Mouse (Mus musculus) monocyte, adult 2 months (primary cell): ENCODE data around the gene Hist2h3c1.
"Not testable (repeated sequence)": the region's sequence is repeated elsewhere in the genome, so short reads cannot be mapped to it uniquely, and the experiment has no call there.

ENCODE experiments used
- DNase-seq, 2 experiments: peaks; one replicate each; pipeline ENCODE4 v3.0.0; 2022; ENCODE audit warnings: low spot score in 2 of 2, low read depth in 1 of 2

Gene Hist2h3c1

GRCm38 (mm10) chr3:96246427-96246856 is at the start of gene Hist2h3c1:
Hist2h3c1 (plus strand) TSS chr3:96246685.
- not testable (repeated sequence) for DNase-seq

- peak; percentile 39 to 68 for DNase-seq
Measured at GRCm38 (mm10) chr3:96197129-96197749, 49.2 kb upstream of the Hist2h3c1 start.

- no peak for DNase-seq
Measured at GRCm38 (mm10) chr3:96198181-96198580, 48.3 kb upstream of the Hist2h3c1 start.

GRCm38 (mm10) chr3:96198601-96199251 is 47.8 kb upstream of the Hist2h3c1 start:
- not testable (repeated sequence) for DNase-seq

GRCm38 (mm10) chr3:96199731-96200130 is 46.8 kb upstream of the Hist2h3c1 start:
- DNase-seq, result no peak

- no peak for DNase-seq
Measured at GRCm38 (mm10) chr3:96207819-96208218, 38.7 kb upstream of the Hist2h3c1 start.

GRCm38 (mm10) chr3:96209242-96209641 is 37.2 kb upstream of the Hist2h3c1 start:
- DNase-seq, result no peak

- DNase-seq, result no peak
Measured at GRCm38 (mm10) chr3:96219191-96219641, 27.3 kb upstream of the Hist2h3c1 start.

- DNase-seq, result peak in 1 of 2 experiments; percentile 68
Measured at GRCm38 (mm10) chr3:96219661-96220130, 26.8 kb upstream of the Hist2h3c1 start, which contains the start of the genes Bola1 and Hist2h2ab. Bola1 (minus strand) TSS chr3:96219709. Hist2h2ab (plus strand) TSS chr3:96219865.

- not testable (repeated sequence) for DNase-seq
Measured at GRCm38 (mm10) chr3:96220131-96220764, 26.2 kb upstream of the Hist2h3c1 start.

GRCm38 (mm10) chr3:96220765-96221639 is 25.5 kb upstream of the Hist2h3c1 start, which contains the start of the genes Hist2h2ac and Hist2h2be:
Hist2h2ac (minus strand) TSS chr3:96220880.
Hist2h2be (plus strand) TSS chr3:96221119.
- DNase-seq, result peak; percentile 75 to 78

- DNase-seq, result no peak
Measured at GRCm38 (mm10) chr3:96221640-96222038, 24.8 kb upstream of the Hist2h3c1 start.

- DNase-seq, result no peak
Measured at GRCm38 (mm10) chr3:96222774-96223173, 23.7 kb upstream of the Hist2h3c1 start.

GRCm38 (mm10) chr3:96225421-96225820 is 21.1 kb upstream of the Hist2h3c1 start:
- no peak for DNase-seq

- no peak for DNase-seq
Measured at GRCm38 (mm10) chr3:96226695-96227648, 19.5 kb upstream of the Hist2h3c1 start.

GRCm38 (mm10) chr3:96228828-96229227 is 17.7 kb upstream of the Hist2h3c1 start:
- DNase-seq, result no peak

GRCm38 (mm10) chr3:96230404-96230803 is 16.1 kb upstream of the Hist2h3c1 start:
- DNase-seq, result no peak

- no peak for DNase-seq
Measured at GRCm38 (mm10) chr3:96230910-96231757, 15.4 kb upstream of the Hist2h3c1 start.

GRCm38 (mm10) chr3:96231758-96232120 is 14.7 kb upstream of the Hist2h3c1 start:
- DNase-seq, result no peak
